ENCODE assay signal across 7 mouse cellular contexts in genomic region chr19:18749598-18750339, GRCm38 (mm10). TPM values are rescaled to one million over a fixed set of nuclear protein-coding genes. Genes with fewer than 3 reads are reported as not detected.
A peak's percentile ranks its signal among the peaks of the same experiment; 100 is the strongest.
DNase-seq lines count a peak whose midpoint lies in the region; ATAC-seq lines count a peak whose summit lies in the region.

TSS of gene Trpm6 (plus strand) at chr19:18749983.

- H3K27ac ChIP-seq in heart, embryonic 15.5 days, result no peak within 1 kb of the TSS

- H3K9ac ChIP-seq in heart, embryonic 15.5 days, result peak within 1 kb of the TSS; percentile 16

- H3K4me3 ChIP-seq in heart, embryonic 15.5 days, result peak within 1 kb of the TSS; percentile 48

- peak; percentile 51 for DNase-seq in CD4-positive helper T cell, adult 2 months (ENCODE audit: low read depth, low spot score)
- DNase-seq in R1 (ENCODE audit: low read depth, low spot score), result peak; percentile 36
- DNase-seq in kidney, postnatal 25 days, result peak; percentile 33 to 68
- DNase-seq in spleen, adult 18-20 months, result no peak
- no peak for DNase-seq in gastrocnemius, postnatal 36 days

- ATAC-seq in heart, embryonic 15.5 days (replicated peaks; ENCODE audit: insufficient number of reproducible peaks, insufficient read depth, low FRiP score, low read depth), result 0 out of 2 replicates have a peak, but pooled peaks have one; percentile 27
- ATAC-seq in megakaryocyte progenitor cell, adult 5-6 weeks (replicated peaks; ENCODE audit: poor library complexity), result peak; percentile 37; the same call in 1 of the 2 replicates

- H3K4me2 ChIP-seq in heart, embryonic 15.5 days, result peak within 1 kb of the TSS; percentile 83

- H3K36me3 ChIP-seq in heart, embryonic 15.5 days, result no peaks in the 10 kb centered on the region

- peaks cover 11% of the 10 kb centered on the region for H3K4me1 ChIP-seq in heart, embryonic 15.5 days (replicated peaks)

- WGBS in heart, embryonic 15.5 days, result 6% methylated on average over 41 of the region's 41 CpGs

- intact Hi-C loops in gastrocnemius, postnatal 36 days (cut with DNase I), result no loop called here

- H3K27me3 ChIP-seq in heart, embryonic 15.5 days, result no peaks in the 10 kb centered on the region; the same call in none of the 2 replicates

- H3K9me3 ChIP-seq in heart, embryonic 15.5 days (replicated peaks), result no peaks in the 10 kb centered on the region

RNA-seq across cellular contexts. Expression of gene Trpm6, which starts in this region (rescaled TPM):
- 0.30 and 0.37 TPM in 2 replicates for polyA plus RNA-seq in heart, embryonic 15.5 days (2015; fragmentation: Nextera tagmentation; extraction: Ambion mirVana)
- total RNA-seq in megakaryocyte progenitor cell, adult 5-6 weeks (2015), result 0.32 TPM in 1 of 2 replicates, not detected in the other
- not detected in 2 replicates for total RNA-seq in megakaryocyte progenitor cell, adult 5-6 weeks (2017)
- total RNA-seq in gastrocnemius, postnatal 36 days (2021), result under 1 TPM; 0.05 to 0.15 TPM

Comparison
In these comparisons a context has a peak if more than half of its experiments do, and no peak if none do; other contexts are left out.
1. Peak in ATAC-seq, H3K4me3 ChIP-seq, H3K9ac ChIP-seq and H3K4me2 ChIP-seq in heart, embryonic 15.5 days; RNA of the gene not detected or under 1 TPM.
2. Peak in ATAC-seq in megakaryocyte progenitor cell, adult 5-6 weeks; RNA of the gene not detected or under 1 TPM.
3. DNase-seq: peak in CD4-positive helper T cell, adult 2 months (single experiment), R1 (single experiment) and kidney, postnatal 25 days (2 of 2); none in spleen, adult 18-20 months (0 of 2) and gastrocnemius, postnatal 36 days (0 of 2).